Mouse (Mus musculus) lung, adult 2 months (tissue): ENCODE data around the gene Gjb4.

Source experiments
- CTCF ChIP-seq: fragments of 200-500 bp; IDR thresholded peaks from 2 replicates; pipeline ENCODE4 v1.5.1; 2011; ENCODE audit warnings: mild to moderate bottlenecking, low read length, control low read depth; ENCODE audit not compliant: insufficient read depth
- POLR2A ChIP-seq: fragments of 200-500 bp; IDR thresholded peaks from 2 replicates; pipeline ENCODE4 v1.6.1; 2011; ENCODE audit warnings: low read depth, mild to moderate bottlenecking, control low read depth, low read length, borderline replicate concordance; ENCODE audit errors: extremely low read depth

DNA sequence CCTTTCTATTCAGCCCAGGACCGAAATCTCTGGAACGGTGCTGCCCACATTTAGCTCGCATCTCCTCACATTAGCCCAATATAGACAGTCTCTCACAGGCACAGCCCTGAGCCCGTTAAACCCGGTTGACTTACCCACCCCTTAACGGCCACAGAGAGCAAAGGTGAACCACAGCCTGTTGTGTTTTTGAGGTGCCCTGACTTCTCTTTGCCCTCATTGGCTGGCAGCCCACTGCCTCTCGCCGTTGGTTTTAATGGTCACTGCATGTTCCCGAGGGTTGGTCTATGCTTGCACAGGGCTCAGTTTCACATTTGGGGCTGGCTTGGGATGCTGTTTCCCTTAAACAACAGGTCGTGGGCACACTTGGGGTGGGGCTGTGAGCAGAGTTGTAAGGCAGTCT lies 29.6 kb downstream of the Gjb4 start:
- no peak for TF ChIP-seq POLR2A
- no peak for TF ChIP-seq CTCF
